Mouse (Mus musculus) intestine, embryonic 15.5 days (tissue): ENCODE results near the gene Pole. TPM values are rescaled to one million over a fixed set of nuclear protein-coding genes. Genes with fewer than 3 reads are reported as not detected.

ENCODE experiments used
- ATAC-seq: fragments of 200-750 bp; cut with Nextera tagmentation; 2 replicates; pipeline ENCODE4 v1.8.0; 2017; ENCODE audit warnings: moderate TSS enrichment, moderate library complexity
- H3K27ac ChIP-seq: fragments of 300-500 bp; sonication (generic); 2 replicates; pipeline ENCODE4 v1.5.1; 2015; ENCODE audit warnings: mild to moderate bottlenecking, inconsistent platforms
- H3K27me3 ChIP-seq: fragments of 300-500 bp; sonication (generic); replicated peaks from 2 replicates; pipeline ENCODE4 v1.6.1; 2015; ENCODE audit warnings: inconsistent platforms
- H3K36me3 ChIP-seq: fragments of 300-500 bp; sonication (generic); 2 replicates; pipeline ENCODE4 v1.6.1; 2015; ENCODE audit warnings: inconsistent platforms
- H3K4me1 ChIP-seq: fragments of 300-500 bp; sonication (generic); replicated peaks from 2 replicates; pipeline ENCODE4 v1.6.1; 2015; ENCODE audit warnings: inconsistent platforms
- H3K4me2 ChIP-seq: fragments of 300-500 bp; sonication (generic); replicated peaks from 2 replicates; pipeline ENCODE4 v1.6.1; 2015; ENCODE audit warnings: mild to moderate bottlenecking, inconsistent platforms
- H3K4me3 ChIP-seq: fragments of 300-500 bp; sonication (generic); replicated peaks from 2 replicates; pipeline ENCODE4 v1.5.1; 2015; ENCODE audit warnings: inconsistent platforms
- H3K9ac ChIP-seq: fragments of 300-500 bp; sonication (generic); 2 replicates; pipeline ENCODE4 v1.6.1; 2015; ENCODE audit warnings: inconsistent platforms
- H3K9me3 ChIP-seq: fragments of 300-500 bp; sonication (generic); 2 replicates; pipeline ENCODE4 v1.6.1; 2016; ENCODE audit warnings: inconsistent platforms
- WGBS: fragments of 180-500 bp; shearing (Covaris S2); methylation state at CpG from one replicate; pipeline ENCODE4 v1.1.7; 2015; 5-methylcytosine and 5-hydroxymethylcytosine counted together
- polyA plus RNA-seq: library from polyadenylated mRNA; unstranded; fragments of >200 nt; fragmentation: Nextera tagmentation; extraction: Ambion mirVana; gene quantifications from 2 replicates; pipeline ENCODE4 v1.2.1, GENCODE M21; 2015

Gene Pole
- polyA plus RNA-seq, 1 experiment from 2014 or later: 20.4 TPM

GRCm38 (mm10) chr5:110286446-110287083, 459 bp downstream of the Pole start:
- H3K4me3 ChIP-seq: peak overlapping the region; percentile 84
- ATAC-seq: peak; percentile 85
- H3K27ac ChIP-seq: peak overlapping the region; percentile 73

DNA sequence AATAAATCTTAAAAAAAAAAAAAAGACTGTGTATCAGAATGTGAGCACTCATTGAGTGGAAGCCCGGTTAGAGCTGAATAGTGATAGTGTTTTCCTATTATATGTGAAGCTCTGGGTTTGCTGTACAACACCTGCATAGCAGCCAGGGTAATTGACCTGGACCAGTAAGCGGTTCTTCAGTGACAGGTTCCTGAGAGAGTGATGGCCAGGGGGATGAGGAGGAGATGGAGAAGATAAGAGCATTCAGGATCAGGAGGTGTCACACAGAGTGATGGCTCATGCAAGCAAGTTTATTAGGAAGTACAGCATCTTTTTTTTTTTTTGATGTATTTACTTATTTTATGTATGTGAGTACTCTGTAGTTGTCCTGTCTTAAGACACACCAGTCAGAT, 974 bp downstream of the Pole start:
- no peaks in the 10 kb centered on the region for H3K27me3 ChIP-seq
- H3K4me3 ChIP-seq: peak overlapping the region; percentile 84; the same call in 1 of the 2 replicates
- peak overlapping the region; percentile 98 for H3K4me2 ChIP-seq
- ATAC-seq: no peak
- H3K36me3 ChIP-seq: peaks cover 9% of the 10 kb centered on the region
- H3K4me1 ChIP-seq: peaks cover 9% of the 10 kb centered on the region
- no peaks in the 10 kb centered on the region for H3K9me3 ChIP-seq
- WGBS: 66% methylated on average over 2 of the region's 2 CpGs
- H3K27ac ChIP-seq: no peak overlapping the region
- no peak overlapping the region; the same call in 1 of the 2 replicates for H3K9ac ChIP-seq

More at GRCm38 (mm10) chr5:110286446-110287083, 459 bp downstream of the Pole start:
- Histone ChIP-seq H3K4me1 (peaks cover 9% of the 10 kb centered on the region), H3K36me3 (peaks cover 9% of the 10 kb centered on the region), H3K9ac (peak overlapping the region; percentile 81), H3K4me2 (peak overlapping the region; percentile 98), H3K27me3 (no peaks in the 10 kb centered on the region), H3K9me3 (no peaks in the 10 kb centered on the region)
- 2% methylated on average over 31 of the region's 31 CpGs for WGBS

- H3K9me3 ChIP-seq: no peaks in the 10 kb centered on the region
- H3K4me2 ChIP-seq: no peak overlapping the region
- ATAC-seq: no peak
- H3K4me1 ChIP-seq: peaks cover 3% of the 10 kb centered on the region
- WGBS: 91% methylated on average over 1 of the region's 1 CpGs
- peaks cover 29% of the 10 kb centered on the region for H3K36me3 ChIP-seq
- H3K4me3 ChIP-seq: no peak overlapping the region
- H3K9ac ChIP-seq: no peak overlapping the region
- no peak overlapping the region for H3K27ac ChIP-seq
- no peaks in the 10 kb centered on the region for H3K27me3 ChIP-seq
Observed at GRCm38 (mm10) chr5:110291649-110292048, 5.5 kb downstream of the Pole start.

DNA sequence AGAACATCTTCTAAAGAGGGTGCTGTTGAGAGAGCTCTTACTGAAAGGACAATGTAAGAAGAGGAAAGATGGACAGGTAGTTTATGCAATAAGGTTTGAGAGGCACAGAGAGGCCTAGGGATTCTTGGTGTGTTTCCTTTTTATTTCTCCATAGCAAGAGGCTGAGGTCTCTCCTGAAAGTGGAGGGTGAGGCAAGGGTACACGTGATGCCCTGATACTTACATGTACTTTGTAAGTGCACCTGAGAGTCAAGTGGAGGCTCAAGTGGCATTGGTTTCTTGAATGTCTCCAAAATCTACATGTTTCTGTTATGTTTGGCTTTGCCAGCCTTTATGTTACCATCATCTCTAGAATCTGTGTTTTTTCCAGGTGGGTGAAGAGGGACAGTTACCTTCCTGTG, 10.5 kb downstream of the Pole start:
- WGBS: 94% methylated on average over 1 of the region's 1 CpGs

GRCm38 (mm10) chr5:110300591-110300990, 14.5 kb downstream of the Pole start:
- Histone ChIP-seq H3K9ac (no peak overlapping the region), H3K36me3 (peaks cover 31% of the 10 kb centered on the region; the same call in 1 of the 2 replicates), H3K9me3 (no peaks in the 10 kb centered on the region), H3K27me3 (no peaks in the 10 kb centered on the region), H3K4me3 (no peak overlapping the region), H3K4me1 (no peaks in the 10 kb centered on the region), H3K4me2 (no peak overlapping the region), H3K27ac (no peak overlapping the region)
- 90% methylated on average over 2 of the region's 2 CpGs for WGBS
- ATAC-seq: no peak

More for the DNA sequence above, 10.5 kb downstream of the Pole start:
- Histone ChIP-seq H3K9me3 (no peaks in the 10 kb centered on the region), H3K27ac (no peak overlapping the region), H3K27me3 (no peaks in the 10 kb centered on the region), H3K4me1 (no peaks in the 10 kb centered on the region), H3K36me3 (peaks cover 39% of the 10 kb centered on the region), H3K4me2 (no peak overlapping the region), H3K9ac (no peak overlapping the region), H3K4me3 (no peak overlapping the region)
- ATAC-seq: no peak

- H3K4me1 ChIP-seq: no peaks in the 10 kb centered on the region
- no peak overlapping the region for H3K4me3 ChIP-seq
- H3K36me3 ChIP-seq: peaks cover 20% of the 10 kb centered on the region
- H3K4me2 ChIP-seq: no peak overlapping the region
- ATAC-seq: no peak
- H3K9me3 ChIP-seq: no peaks in the 10 kb centered on the region
- no peaks in the 10 kb centered on the region for H3K27me3 ChIP-seq
- no peak overlapping the region for H3K9ac ChIP-seq
- 94% methylated on average over 7 of the region's 7 CpGs for WGBS
- no peak overlapping the region for H3K27ac ChIP-seq
Observed at GRCm38 (mm10) chr5:110308861-110309260, 22.8 kb downstream of the Pole start.

DNA sequence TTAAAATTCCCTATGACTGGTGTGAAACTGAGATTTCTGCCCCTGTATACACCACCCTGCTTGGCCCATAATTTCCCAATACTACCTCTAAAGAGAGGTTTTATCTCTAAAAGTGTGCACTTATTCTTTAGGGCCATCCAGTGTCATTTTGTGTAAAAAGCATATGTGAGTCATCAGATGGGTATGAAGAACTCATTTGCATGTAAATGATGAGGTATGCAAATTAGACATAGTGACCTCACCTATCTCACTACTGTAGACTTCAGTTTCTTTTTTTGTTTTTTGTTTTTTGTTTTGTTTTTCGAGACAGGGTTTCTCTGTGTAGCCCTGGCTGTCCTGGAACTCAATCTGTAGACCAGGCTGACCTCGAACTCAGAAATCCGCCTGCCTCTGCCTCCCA, 27.0 kb downstream of the Pole start:
- Histone ChIP-seq H3K4me1 (no peaks in the 10 kb centered on the region), H3K9me3 (no peaks in the 10 kb centered on the region), H3K4me2 (no peak overlapping the region), H3K4me3 (no peak overlapping the region), H3K36me3 (peaks cover 17% of the 10 kb centered on the region), H3K27me3 (no peaks in the 10 kb centered on the region), H3K9ac (no peak overlapping the region), H3K27ac (no peak overlapping the region)
- ATAC-seq: no peak
- 97% methylated on average over 3 of the region's 3 CpGs for WGBS

DNA sequence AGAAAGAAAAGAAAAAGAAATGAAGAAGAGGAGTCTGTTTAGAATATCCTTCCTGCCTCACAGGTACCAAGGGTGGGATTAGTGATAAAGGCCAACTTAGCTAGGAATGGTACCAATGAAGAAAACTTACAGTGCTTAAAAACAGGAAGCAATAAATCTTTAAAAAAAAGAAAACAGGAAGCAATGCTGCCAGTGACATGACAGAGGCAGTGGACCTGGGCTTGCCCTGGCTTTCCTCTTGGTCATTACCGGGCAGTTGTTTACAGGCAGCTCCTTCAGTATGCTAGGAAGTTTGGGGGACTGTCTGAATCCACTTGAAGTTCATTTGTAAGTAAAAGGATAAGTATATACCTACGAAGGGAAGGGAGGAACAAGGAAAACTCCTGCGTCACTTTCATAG, 44.4 kb downstream of the Pole start:
- Histone ChIP-seq H3K27me3 (no peaks in the 10 kb centered on the region), H3K4me3 (no peak overlapping the region), H3K9ac (no peak overlapping the region), H3K4me1 (no peaks in the 10 kb centered on the region), H3K27ac (no peak overlapping the region), H3K36me3 (peaks cover 27% of the 10 kb centered on the region), H3K4me2 (no peak overlapping the region), H3K9me3 (no peaks in the 10 kb centered on the region)
- no peak for ATAC-seq
- WGBS: 76% methylated on average over 3 of the region's 3 CpGs

DNA sequence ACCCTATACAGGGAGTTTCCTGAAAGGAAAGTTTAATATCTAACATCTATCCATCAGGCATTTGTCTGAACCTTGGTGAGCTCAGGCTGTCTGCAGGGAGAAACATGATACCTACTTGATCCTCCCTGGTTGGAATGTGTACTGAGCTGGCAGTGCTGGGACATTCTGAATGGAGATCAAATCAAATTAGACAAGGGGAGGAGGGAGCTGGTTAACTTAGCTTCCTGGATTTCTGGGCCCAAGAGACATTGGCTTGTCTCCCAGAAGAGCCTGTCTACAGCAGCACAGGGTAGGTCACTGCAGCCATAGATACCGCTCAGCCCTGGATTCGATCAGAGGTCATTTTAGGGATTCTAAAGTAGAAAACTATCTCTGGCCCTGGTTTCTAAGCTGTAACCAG, 52.7 kb downstream of the Pole start:
- Histone ChIP-seq H3K4me2 (no peak overlapping the region), H3K4me3 (no peak overlapping the region), H3K9me3 (no peaks in the 10 kb centered on the region), H3K27me3 (peaks cover 20% of the 10 kb centered on the region), H3K4me1 (peaks cover 6% of the 10 kb centered on the region), H3K9ac (no peak overlapping the region), H3K36me3 (peaks cover 21% of the 10 kb centered on the region; the same call in 1 of the 2 replicates), H3K27ac (no peak overlapping the region)
- ATAC-seq: no peak
- WGBS: 77% methylated on average over 2 of the region's 2 CpGs

- WGBS: under 1% methylated on average over 43 of the region's 43 CpGs
- Histone ChIP-seq H3K27me3 (peaks cover 20% of the 10 kb centered on the region), H3K4me3 (peak within 1 kb of the TSS; percentile 49), H3K36me3 (no peaks in the 10 kb centered on the region), H3K4me2 (peak within 1 kb of the TSS; percentile 98), H3K27ac (no peak within 1 kb of the TSS), H3K4me1 (peaks cover 6% of the 10 kb centered on the region), H3K9ac (peak within 1 kb of the TSS; percentile 55), H3K9me3 (no peaks in the 10 kb centered on the region)
- peak; percentile 92 for ATAC-seq
Observed at GRCm38 (mm10) chr5:110342648-110343284, 56.7 kb downstream of the Pole start, which contains the start of gene P2rx2. P2rx2 (minus strand) TSS chr5:110343212.

- H3K36me3 ChIP-seq: no peaks in the 10 kb centered on the region
- H3K4me3 ChIP-seq: no peak within 1 kb of the TSS
- WGBS: 55% methylated on average over 4 of the region's 4 CpGs
- H3K27me3 ChIP-seq: peaks cover 20% of the 10 kb centered on the region
- peak within 1 kb of the TSS; percentile 98 for H3K4me2 ChIP-seq
- no peaks in the 10 kb centered on the region for H3K9me3 ChIP-seq
- no peak within 1 kb of the TSS for H3K9ac ChIP-seq
- no peak within 1 kb of the TSS for H3K27ac ChIP-seq
- peaks cover 6% of the 10 kb centered on the region for H3K4me1 ChIP-seq
- no peak for ATAC-seq
Observed at GRCm38 (mm10) chr5:110344524-110344923, 58.4 kb downstream of the Pole start, which contains the start of gene Lrcol1. Lrcol1 (plus strand) TSS chr5:110344730.

- no peak overlapping the region for H3K9ac ChIP-seq
- peaks cover 6% of the 10 kb centered on the region for H3K4me1 ChIP-seq
- H3K27me3 ChIP-seq: peaks cover 20% of the 10 kb centered on the region
- no peaks in the 10 kb centered on the region for H3K9me3 ChIP-seq
- WGBS: 83% methylated on average over 4 of the region's 4 CpGs
- no peak overlapping the region for H3K4me2 ChIP-seq
- H3K27ac ChIP-seq: no peak overlapping the region
- no peak overlapping the region for H3K4me3 ChIP-seq
- no peak for ATAC-seq
- H3K36me3 ChIP-seq: no peaks in the 10 kb centered on the region
Observed at GRCm38 (mm10) chr5:110345553-110345952, 59.4 kb downstream of the Pole start.

- Histone ChIP-seq H3K4me3 (no peak overlapping the region), H3K4me2 (no peak overlapping the region), H3K27me3 (peaks cover 13% of the 10 kb centered on the region), H3K9ac (no peak overlapping the region), H3K27ac (no peak overlapping the region), H3K9me3 (no peaks in the 10 kb centered on the region), H3K4me1 (peaks cover 6% of the 10 kb centered on the region), H3K36me3 (no peaks in the 10 kb centered on the region)
- ATAC-seq: no peak
- 84% methylated on average over 8 of the region's 8 CpGs for WGBS
Observed at GRCm38 (mm10) chr5:110347006-110347405, 60.9 kb downstream of the Pole start.
